Mouse (Mus musculus): Measurements from ENCODE around the gene Nemp1. TPM values are rescaled to one million over a fixed set of nuclear protein-coding genes. Genes with fewer than 3 reads are reported as not detected.
A peak's percentile ranks its signal among the peaks of the same experiment; 100 is the strongest.

Gene Nemp1
- polyA plus RNA-seq, 1 experiment, result 58.1 TPM

- H3K4me3 ChIP-seq (ENCODE audit: control insufficient read depth, low read depth, low read length), result peak overlapping the region; percentile 80
- no peaks in the 10 kb centered on the region for H3K36me3 ChIP-seq (ENCODE audit: control insufficient read depth, insufficient read depth, low read length)
- H3K27ac ChIP-seq (ENCODE audit: control insufficient read depth, insufficient read depth, low read depth, low read length), result peak overlapping the region; percentile 89
- peaks cover 11% of the 10 kb centered on the region for H3K4me1 ChIP-seq (ENCODE audit: control insufficient read depth, insufficient read depth, low read length)
- TF ChIP-seq POLR2A (IDR thresholded peaks at IDR 0.05; ENCODE audit: control insufficient read depth, low read depth, low read length), result peak; percentile 53; the same call in 1 of the 2 replicates
- TF ChIP-seq CTCF (IDR thresholded peaks at IDR 0.05; ENCODE audit: control insufficient read depth, insufficient read depth, insufficient replicate concordance, low read depth, low read length), result no peak
- H3K27me3 ChIP-seq (ENCODE audit: control insufficient read depth, insufficient read depth, low read length), result no peaks in the 10 kb centered on the region; the same call in 1 of the 2 replicates
Observed at GRCm38 (mm10) chr10:127621191-127622056, 45.3 kb upstream of the Nemp1 start.

GRCm38 (mm10) chr10:127622057-127622392 is 44.7 kb upstream of the Nemp1 start:
- peak; percentile 41; the same call in 1 of the 2 replicates for TF ChIP-seq CTCF (IDR thresholded peaks at IDR 0.05; ENCODE audit: control insufficient read depth, insufficient read depth, insufficient replicate concordance, low read depth, low read length)
- no peak for TF ChIP-seq POLR2A (IDR thresholded peaks at IDR 0.05; ENCODE audit: control insufficient read depth, low read depth, low read length)
- peak overlapping the region; percentile 62 for H3K27ac ChIP-seq (ENCODE audit: control insufficient read depth, insufficient read depth, low read depth, low read length)
- H3K4me1 ChIP-seq (ENCODE audit: control insufficient read depth, insufficient read depth, low read length), result peaks cover 11% of the 10 kb centered on the region
- no peaks in the 10 kb centered on the region for H3K36me3 ChIP-seq (ENCODE audit: control insufficient read depth, insufficient read depth, low read length)
- peak overlapping the region; percentile 80 for H3K4me3 ChIP-seq (ENCODE audit: control insufficient read depth, low read depth, low read length)
- H3K27me3 ChIP-seq (ENCODE audit: control insufficient read depth, insufficient read depth, low read length), result no peaks in the 10 kb centered on the region; the same call in 1 of the 2 replicates

- H3K27ac ChIP-seq (ENCODE audit: control insufficient read depth, insufficient read depth, low read depth, low read length), result no peak overlapping the region; the same call in 1 of the 2 replicates
- H3K4me3 ChIP-seq (ENCODE audit: control insufficient read depth, low read depth, low read length), result no peak overlapping the region
- H3K4me1 ChIP-seq (ENCODE audit: control insufficient read depth, insufficient read depth, low read length), result peaks cover 8% of the 10 kb centered on the region
- no peaks in the 10 kb centered on the region; the same call in 1 of the 2 replicates for H3K27me3 ChIP-seq (ENCODE audit: control insufficient read depth, insufficient read depth, low read length)
- no peaks in the 10 kb centered on the region for H3K36me3 ChIP-seq (ENCODE audit: control insufficient read depth, insufficient read depth, low read length)
- TF ChIP-seq CTCF (IDR thresholded peaks at IDR 0.05; ENCODE audit: control insufficient read depth, insufficient read depth, insufficient replicate concordance, low read depth, low read length), result no peak
- no peak for TF ChIP-seq POLR2A (IDR thresholded peaks at IDR 0.05; ENCODE audit: control insufficient read depth, low read depth, low read length)
Observed at GRCm38 (mm10) chr10:127622661-127623060, 44.0 kb upstream of the Nemp1 start.

GRCm38 (mm10) chr10:127623439-127624216 is 43.1 kb upstream of the Nemp1 start:
- no peak overlapping the region for H3K27ac ChIP-seq (ENCODE audit: control insufficient read depth, insufficient read depth, low read depth, low read length)
- no peaks in the 10 kb centered on the region for H3K36me3 ChIP-seq (ENCODE audit: control insufficient read depth, insufficient read depth, low read length)
- no peaks in the 10 kb centered on the region; the same call in 1 of the 2 replicates for H3K27me3 ChIP-seq (ENCODE audit: control insufficient read depth, insufficient read depth, low read length)
- TF ChIP-seq CTCF (IDR thresholded peaks at IDR 0.05; ENCODE audit: control insufficient read depth, insufficient read depth, insufficient replicate concordance, low read depth, low read length) (no peak), POLR2A (IDR thresholded peaks at IDR 0.05; ENCODE audit: control insufficient read depth, low read depth, low read length) (no peak)
- no peak overlapping the region for H3K4me3 ChIP-seq (ENCODE audit: control insufficient read depth, low read depth, low read length)
- H3K4me1 ChIP-seq (ENCODE audit: control insufficient read depth, insufficient read depth, low read length), result peaks cover 8% of the 10 kb centered on the region

- no peaks in the 10 kb centered on the region for H3K36me3 ChIP-seq (ENCODE audit: control insufficient read depth, insufficient read depth, low read length)
- H3K4me3 ChIP-seq (ENCODE audit: control insufficient read depth, low read depth, low read length), result peak overlapping the region; percentile 33; the same call in 1 of the 2 replicates
- no peaks in the 10 kb centered on the region for H3K4me1 ChIP-seq (ENCODE audit: control insufficient read depth, insufficient read depth, low read length)
- no peaks in the 10 kb centered on the region for H3K27me3 ChIP-seq (ENCODE audit: control insufficient read depth, insufficient read depth, low read length)
- TF ChIP-seq POLR2A (IDR thresholded peaks at IDR 0.05; ENCODE audit: control insufficient read depth, low read depth, low read length) (no peak), CTCF (IDR thresholded peaks at IDR 0.05; ENCODE audit: control insufficient read depth, insufficient read depth, insufficient replicate concordance, low read depth, low read length) (peak; percentile 57; the same call in 1 of the 2 replicates)
- no peak overlapping the region for H3K27ac ChIP-seq (ENCODE audit: control insufficient read depth, insufficient read depth, low read depth, low read length)
Observed at GRCm38 (mm10) chr10:127626433-127626832, 40.3 kb upstream of the Nemp1 start.

GRCm38 (mm10) chr10:127631261-127632214 is 35.2 kb upstream of the Nemp1 start:
- Histone ChIP-seq H3K27me3 (ENCODE audit: control insufficient read depth, insufficient read depth, low read length) (no peaks in the 10 kb centered on the region), H3K27ac (ENCODE audit: control insufficient read depth, insufficient read depth, low read depth, low read length) (no peak overlapping the region), H3K4me1 (ENCODE audit: control insufficient read depth, insufficient read depth, low read length) (no peaks in the 10 kb centered on the region), H3K36me3 (ENCODE audit: control insufficient read depth, insufficient read depth, low read length) (no peaks in the 10 kb centered on the region), H3K4me3 (ENCODE audit: control insufficient read depth, low read depth, low read length) (no peak overlapping the region)
- TF ChIP-seq CTCF (IDR thresholded peaks at IDR 0.05; ENCODE audit: control insufficient read depth, insufficient read depth, insufficient replicate concordance, low read depth, low read length) (no peak), POLR2A (IDR thresholded peaks at IDR 0.05; ENCODE audit: control insufficient read depth, low read depth, low read length) (no peak)

Measured in testis, adult 2 months (tissue).